Mouse (Mus musculus): ENCODE measurements around the gene Adgrl4.

The Adgrl4 gene

GRCm38 (mm10) chr3:151505606-151506005, 67.9 kb downstream of the Adgrl4 start:
- DNase-seq: no peak

GRCm38 (mm10) chr3:151511184-151511583, 73.5 kb downstream of the Adgrl4 start:
- DNase-seq: no peak

- no peak for DNase-seq
These were observed 109.5 kb downstream of the Adgrl4 start for GRCm38 (mm10) chr3:151547182-151547581.

GRCm38 (mm10) chr3:151551002-151551401, 113.3 kb downstream of the Adgrl4 start:
- no peak for DNase-seq

- no peak for DNase-seq
These were observed 118.9 kb downstream of the Adgrl4 start for GRCm38 (mm10) chr3:151556635-151557034.

GRCm38 (mm10) chr3:151557125-151557524, 119.4 kb downstream of the Adgrl4 start:
- no peak for DNase-seq

GRCm38 (mm10) chr3:151557607-151558006, 119.9 kb downstream of the Adgrl4 start:
- DNase-seq: no peak

GRCm38 (mm10) chr3:151558374-151558773, 120.7 kb downstream of the Adgrl4 start:
- DNase-seq: no peak

GRCm38 (mm10) chr3:151565664-151566621, 128.3 kb downstream of the Adgrl4 start:
- DNase-seq: peak; percentile 10

- no peak for DNase-seq
These were observed 128.9 kb downstream of the Adgrl4 start for GRCm38 (mm10) chr3:151566629-151567028.

- no peak for DNase-seq
These were observed 129.9 kb downstream of the Adgrl4 start for GRCm38 (mm10) chr3:151567541-151567940.

- DNase-seq: no peak
These were observed 134.4 kb downstream of the Adgrl4 start for GRCm38 (mm10) chr3:151572089-151572488.

- DNase-seq: no peak
These were observed 137.6 kb downstream of the Adgrl4 start for GRCm38 (mm10) chr3:151575292-151575691.

- DNase-seq: no peak
These were observed 138.5 kb downstream of the Adgrl4 start for GRCm38 (mm10) chr3:151576155-151576554.

- DNase-seq: no peak
These were observed 154.2 kb downstream of the Adgrl4 start for GRCm38 (mm10) chr3:151591904-151592303.
